Mouse (Mus musculus): ENCODE data around the gene Rwdd1.

The Rwdd1 gene

DNA sequence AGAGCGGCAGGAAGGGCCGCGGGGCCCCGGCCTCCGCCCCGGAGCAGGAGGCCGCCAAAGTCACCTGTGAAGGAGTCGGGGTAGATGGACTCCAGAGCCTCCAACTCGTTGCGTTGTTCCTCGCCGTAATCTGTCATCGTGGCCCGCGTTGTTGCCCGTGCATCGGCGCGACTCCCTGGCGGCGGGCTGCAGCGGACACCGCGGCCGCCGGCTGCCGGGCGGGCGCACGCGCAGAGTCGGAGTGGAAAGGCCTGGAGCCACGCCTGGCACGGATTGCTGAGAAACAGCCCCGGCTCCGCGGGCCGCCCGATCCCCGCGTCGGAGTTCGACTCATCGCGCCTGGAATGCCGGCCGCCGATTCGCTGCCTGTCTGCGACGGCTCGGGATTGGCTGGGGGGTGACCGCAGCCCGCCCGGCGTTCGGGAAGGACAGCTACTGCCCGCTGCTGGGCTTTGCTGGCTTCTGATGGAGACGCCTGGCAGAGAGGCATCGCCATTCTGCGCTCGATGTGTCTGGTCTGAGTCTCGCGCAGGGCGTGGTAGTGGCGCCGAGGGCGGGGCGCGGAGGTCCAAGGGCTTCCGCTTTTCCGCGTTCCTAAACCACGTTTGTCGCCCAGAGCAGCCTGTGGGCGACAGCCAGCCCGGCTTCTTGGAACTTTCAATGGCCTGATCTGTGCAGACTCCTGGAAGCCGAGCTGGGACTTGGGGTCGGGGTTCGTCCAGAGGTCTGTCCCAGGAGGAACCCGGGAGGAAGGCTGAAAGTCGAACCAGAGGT, at the start of gene Rwdd1:
Rwdd1 (minus strand) TSS at position 323 of the 774 bp plus-strand sequence.
- in situ Hi-C loops (cut with MboI, MseI) = loop anchor here (5.0 kb wide), 1 partner anchor 278 kb away; the partner anchor contains the start of gene Tspyl4

DNA sequence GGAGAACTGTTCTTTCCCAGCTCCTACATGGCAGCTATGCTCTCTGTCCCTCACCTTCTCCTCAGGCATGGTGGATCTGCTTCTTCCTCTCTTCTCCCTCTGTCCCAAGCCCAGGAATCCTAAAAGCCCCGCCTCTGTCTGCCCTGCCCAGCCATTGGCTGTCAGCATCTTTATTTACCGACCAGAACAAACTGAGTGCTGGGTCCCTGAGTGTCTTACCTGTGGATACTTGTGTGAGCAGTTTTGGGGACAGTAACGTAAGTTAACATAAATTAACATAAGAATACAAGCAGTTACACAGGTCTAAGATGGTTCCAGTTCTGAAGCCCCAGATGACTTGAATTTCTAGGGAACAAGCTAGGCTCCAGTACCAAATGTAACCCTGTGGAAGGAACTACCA, 47.2 kb upstream of the Rwdd1 start:
- in situ Hi-C loops (cut with MboI, MseI) = no loop called here

DNA sequence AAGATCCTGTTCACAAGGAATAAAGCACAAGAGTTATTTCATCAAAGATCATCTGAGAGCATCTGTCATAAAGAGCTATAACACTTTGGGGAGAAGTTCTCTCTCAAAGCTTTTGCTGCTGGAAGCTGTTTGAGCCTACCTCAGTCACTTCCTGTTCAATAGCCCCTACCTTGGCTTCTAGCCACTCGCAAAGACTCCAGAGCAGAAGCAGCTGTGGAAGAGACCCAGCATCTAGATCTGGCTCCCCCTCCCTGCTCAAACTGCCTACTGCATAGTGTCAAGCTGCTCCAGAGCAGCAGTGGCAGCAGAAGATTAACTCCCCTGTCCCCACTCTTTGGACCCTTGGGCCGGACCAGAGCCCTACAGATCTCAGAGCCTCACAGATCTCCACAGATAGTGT, 34.6 kb upstream of the Rwdd1 start:
- in situ Hi-C loops (cut with MboI, MseI) = no loop called here

DNA sequence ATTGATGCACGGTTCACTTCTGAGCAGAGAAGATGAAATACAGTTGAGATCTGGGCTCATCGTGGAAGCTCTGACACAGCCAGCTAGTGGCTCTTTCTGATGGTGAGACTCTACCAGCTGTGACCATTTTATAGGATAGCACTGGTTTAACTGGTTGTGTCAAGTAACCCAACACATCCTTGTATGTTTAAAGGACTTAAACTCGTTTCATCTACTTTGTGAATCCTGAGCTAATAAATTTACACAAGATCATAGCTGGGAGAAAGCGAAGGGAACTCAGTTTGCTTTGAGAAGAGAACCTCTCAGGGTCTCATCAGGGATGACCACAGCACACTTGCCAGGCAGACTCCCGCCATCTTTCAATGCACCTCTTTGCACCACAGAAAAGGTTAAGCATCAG, 24.8 kb upstream of the Rwdd1 start, which contains the start of gene Calhm4:
Calhm4 (minus strand) TSS at position 101 of the 400 bp plus-strand sequence.
- in situ Hi-C loops (cut with MboI, MseI) = loop anchor here (5.0 kb wide), 1 partner anchor 33 kb away; no protein-coding TSS in a partner anchor

DNA sequence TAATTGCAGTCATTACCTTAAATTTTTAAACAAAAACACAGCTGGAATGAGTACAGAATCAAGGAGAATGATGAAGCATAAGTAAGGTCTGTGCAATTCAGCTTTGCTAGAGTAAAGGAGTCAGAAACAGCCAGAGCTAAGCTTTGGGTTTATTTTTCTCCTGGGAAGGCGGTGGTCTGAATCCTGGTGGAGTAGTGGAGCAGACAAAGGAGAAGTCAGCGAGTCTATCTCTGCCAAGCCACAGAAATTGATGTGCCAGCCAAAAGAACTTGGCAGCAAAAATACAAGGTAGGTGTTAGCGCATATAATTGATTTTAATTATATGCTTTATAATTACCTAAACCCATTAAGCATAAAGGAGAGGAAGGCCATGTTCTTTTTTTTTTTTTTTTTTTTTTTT, 18.0 kb upstream of the Rwdd1 start, which contains the start of gene Trappc3l:
Trappc3l (plus strand) TSS at position 197 of the 400 bp plus-strand sequence.
- in situ Hi-C loops (cut with MboI, MseI) = no loop called here

DNA sequence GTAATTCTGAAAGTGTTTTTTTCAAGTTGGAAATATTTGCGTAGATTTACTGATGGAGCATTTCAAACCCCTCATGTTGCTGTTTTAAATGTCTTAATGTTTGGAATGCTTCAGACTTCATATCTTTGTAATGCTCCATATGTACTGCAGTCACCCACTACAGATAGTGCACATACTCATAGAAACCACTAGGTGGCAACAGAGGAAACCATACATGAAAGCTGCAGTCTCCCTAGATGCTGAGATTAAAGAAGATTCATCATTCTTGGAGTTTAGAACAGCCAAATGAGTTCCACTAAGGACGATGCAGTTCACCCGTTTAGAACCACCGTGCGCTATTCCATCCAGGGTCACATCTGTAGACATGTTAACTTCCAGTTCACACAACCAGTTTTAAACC, 17.2 kb upstream of the Rwdd1 start:
- in situ Hi-C loops (cut with MboI, MseI) = no loop called here

DNA sequence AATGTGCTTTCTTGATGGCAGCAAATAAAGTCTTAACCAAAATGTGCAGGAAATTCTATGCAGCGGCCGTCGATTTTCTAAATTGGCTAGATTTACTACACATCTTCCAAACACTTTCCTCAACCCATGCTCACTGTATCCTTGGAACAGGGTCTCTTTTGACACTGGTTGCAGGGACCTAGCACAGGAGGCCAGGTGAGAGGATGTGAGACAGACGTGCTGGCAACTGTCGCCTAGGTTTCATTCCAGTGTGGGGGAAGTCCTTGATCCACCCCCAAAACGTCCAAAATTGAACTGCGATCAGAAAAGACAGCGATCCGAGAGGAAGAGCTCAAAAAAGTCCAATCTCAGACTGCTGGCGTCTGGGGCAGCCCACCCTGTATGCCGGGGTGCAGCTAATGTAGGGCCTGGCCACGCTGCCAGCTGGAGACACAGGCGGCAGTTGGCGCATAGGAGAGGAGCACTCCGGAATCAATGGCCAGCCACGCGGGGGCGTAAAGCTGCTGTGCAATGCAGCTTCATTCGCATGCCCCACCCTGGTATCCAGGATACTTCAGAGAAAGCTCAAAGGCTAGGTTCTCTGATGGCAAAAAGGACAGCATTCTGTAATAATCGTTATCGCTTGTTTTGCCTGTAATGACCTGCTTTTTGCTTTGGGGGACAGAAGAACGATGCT, 14.3 kb upstream of the Rwdd1 start:
- in situ Hi-C loops (cut with MboI, MseI) = no loop called here

DNA sequence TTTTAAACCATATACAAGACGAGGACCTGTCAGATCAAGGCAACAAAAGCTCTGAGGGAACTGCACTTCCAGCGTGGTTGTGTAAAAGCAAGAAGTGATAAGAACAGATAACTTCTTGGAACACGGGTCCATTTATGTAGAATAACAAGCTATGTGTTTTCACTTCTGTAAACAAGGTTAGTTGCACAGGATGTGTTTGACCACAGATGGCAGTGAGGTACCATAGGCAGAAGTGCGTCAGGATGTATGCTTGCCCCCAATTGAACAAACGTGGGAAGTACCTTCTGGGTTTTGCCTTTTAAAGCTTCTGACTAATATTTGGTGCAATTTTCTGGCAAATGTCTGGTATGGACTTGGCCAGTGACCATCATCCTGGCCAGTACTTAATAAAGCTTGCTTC, 10.9 kb upstream of the Rwdd1 start:
- in situ Hi-C loops (cut with MboI, MseI) = no loop called here

DNA sequence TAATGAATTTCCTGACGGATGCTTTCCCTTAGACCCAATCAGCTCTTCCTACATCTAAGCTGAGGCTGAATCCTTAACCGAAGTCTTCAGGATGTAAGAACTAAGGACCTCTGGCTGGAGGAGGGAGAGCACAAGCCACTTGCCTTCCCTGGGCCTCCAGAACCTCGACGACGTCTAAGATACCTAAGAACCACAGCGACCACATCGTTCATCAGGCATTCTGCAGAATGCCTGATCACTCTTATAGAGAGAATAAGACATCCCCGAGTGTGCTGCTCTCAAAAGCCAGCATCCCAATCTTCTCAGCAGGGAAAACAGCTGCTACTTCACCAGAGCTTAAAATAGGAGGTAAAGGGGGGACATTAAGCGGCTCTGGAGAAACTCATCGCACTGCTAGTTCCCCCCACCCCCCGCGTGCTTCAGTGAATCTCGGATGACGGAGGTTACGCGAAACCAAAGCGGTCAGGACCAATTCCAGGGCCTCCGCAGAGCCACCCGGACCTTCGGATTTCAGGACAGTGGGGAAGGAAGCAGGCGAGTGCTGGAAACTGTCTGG, 600 bp downstream of the Rwdd1 start:
- in situ Hi-C loops (cut with MboI, MseI) = loop anchor here (5.0 kb wide), 1 partner anchor 278 kb away; the partner anchor contains the start of gene Tspyl4

DNA sequence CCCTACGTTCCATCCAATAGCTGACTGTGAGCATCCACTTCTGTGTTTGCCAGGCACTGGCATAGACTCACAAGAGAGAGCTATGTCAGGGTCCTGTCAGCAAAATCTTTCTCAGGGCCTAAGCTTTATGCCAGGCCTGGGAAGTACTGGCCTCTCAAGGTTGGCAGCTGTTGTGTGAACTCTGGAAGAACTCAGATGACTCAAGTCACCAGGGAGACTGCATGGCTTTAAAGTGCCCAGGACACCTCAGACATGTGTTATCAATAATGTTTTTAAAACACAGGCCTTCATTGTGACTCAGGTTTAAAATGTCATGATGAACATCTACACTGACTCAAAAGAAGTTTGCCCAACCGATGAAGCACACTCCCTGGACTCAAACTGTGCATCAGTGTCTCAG, 6.2 kb downstream of the Rwdd1 start:
- in situ Hi-C loops (cut with MboI, MseI) = no loop called here

DNA sequence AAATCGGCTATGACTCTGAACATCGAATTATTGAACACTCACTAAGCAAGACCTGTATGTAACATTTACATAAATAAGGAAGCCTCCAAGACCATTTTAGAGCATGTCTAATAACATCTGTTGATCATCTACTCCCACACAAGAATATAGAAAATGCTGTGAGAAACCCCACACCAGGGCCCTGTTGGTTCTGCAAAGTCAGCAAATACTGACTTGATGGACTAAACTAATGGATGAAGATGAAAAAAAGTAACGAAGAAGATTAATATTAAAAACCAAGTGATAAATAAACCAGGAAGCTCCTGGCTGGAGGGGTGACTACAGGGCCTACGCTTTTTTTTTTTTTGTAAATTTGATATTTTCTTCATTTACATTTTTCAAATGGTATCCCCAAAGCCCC, 6.8 kb downstream of the Rwdd1 start:
- in situ Hi-C loops (cut with MboI, MseI) = no loop called here

DNA sequence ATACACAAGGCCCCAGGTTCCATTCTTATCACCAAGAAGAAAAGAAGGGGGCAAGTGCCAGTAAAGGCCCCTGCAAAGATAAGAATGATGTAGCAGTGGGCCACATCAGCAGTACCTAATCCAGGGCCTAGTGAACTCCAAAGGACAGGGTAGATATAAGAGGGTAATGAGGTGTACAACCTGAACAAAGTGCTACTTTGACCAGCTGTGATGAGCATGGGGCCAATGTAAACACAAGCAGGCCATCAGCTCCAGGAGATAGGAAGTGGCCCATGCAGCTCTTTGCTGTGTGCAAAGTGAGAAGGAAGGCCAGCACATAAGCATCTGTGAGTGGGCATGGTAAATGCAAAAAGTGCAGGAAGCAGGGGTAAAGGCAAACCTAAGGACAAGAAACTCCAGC, 21.0 kb downstream of the Rwdd1 start:
- in situ Hi-C loops (cut with MboI, MseI) = loop anchor here (5.0 kb wide), 1 partner anchor 61 kb away; no protein-coding TSS in a partner anchor

DNA sequence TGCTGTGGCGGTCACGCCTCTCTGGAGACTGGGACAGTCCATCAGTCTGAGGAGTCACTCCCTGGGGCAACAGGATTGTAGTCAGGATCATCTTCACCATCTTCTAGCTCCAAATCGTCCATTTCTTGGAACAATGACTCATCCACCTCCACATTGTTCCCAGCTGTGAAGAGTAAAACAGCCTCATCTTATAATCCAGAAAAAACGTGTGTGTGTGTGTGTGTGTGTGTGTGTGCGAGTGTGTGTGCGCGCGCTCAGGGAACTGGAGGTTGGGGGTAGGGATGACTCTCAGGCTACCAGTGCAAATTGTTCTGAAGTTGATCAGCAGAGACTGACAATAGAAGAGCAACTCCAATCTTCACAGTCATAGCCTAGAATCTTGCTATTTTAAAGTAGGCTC, 22.7 kb downstream of the Rwdd1 start:
- in situ Hi-C loops (cut with MboI, MseI) = loop anchor here (5.0 kb wide), 1 partner anchor 59 kb away; no protein-coding TSS in a partner anchor

DNA sequence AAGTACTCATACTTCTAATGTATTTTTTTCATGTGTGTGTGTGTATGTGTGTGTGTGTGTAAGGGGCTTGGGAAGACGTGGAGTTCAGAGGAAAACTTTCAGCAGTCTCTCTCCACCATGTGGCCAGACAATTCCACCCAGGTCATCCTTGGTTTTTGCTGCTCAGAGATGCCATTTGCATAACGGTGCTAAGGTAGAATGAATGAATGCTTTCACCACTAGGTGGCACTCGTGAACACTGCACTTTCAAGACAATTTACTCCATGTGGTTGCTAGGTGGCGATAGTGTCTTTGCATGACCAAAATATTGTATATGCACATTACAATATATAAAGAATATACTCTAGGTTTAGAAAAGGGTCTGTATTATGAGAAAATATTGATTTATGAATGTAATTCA, 32.7 kb downstream of the Rwdd1 start:
- in situ Hi-C loops (cut with MboI, MseI) = no loop called here

DNA sequence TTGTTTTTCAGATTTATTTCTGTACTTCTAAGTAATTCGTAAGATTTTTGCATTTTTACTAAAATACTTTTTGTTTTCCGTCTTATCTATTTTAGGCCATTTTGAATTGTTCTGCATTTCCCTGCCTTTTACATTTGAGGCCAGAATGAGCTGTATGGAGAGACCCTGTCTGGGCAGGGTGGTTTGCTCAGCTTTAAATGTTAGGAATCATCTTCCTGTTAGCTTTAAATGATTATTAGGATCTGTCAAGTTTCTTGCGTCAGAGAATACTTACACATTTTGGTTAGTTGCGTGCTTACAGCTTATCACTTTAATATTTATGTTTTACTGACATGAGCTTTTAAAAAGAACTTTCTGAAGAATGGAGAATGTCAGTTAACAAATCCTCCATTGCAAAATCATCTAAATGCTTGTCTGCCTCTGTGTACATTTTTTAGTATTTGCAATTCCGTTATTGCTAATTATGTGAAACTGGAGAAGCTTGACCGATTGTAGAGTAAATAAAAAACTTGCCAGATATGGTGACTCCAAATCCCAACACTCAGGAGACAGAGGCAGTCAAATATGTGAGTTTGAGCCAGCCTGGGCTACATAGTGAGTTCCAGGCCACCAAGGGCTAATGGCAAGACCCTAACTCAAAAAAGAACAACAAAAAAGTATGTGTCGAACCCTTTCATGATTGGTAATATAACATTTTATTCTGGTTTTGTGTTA, 44.5 kb downstream of the Rwdd1 start:
- in situ Hi-C loops (cut with MboI, MseI) = no loop called here

DNA sequence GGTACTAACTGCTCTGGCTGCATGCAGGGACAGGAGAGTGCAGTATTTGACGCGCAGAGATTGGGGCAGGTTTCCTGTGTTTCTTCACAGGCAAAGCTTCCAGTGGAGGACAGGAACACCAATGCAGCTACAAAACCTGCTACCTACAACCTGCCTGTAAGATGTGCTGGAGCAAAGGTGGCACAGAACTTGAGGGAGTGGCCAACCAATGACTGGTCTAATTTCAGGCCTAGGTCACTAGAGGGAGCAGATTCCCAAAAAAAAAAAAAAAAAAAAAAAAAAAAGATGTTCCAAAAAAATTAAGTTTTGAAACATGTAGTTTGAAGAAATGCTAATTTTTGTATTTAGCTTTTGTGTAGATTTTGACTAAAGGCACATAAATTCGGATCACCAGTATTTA, 66.9 kb downstream of the Rwdd1 start:
- in situ Hi-C loops (cut with MboI, MseI) = no loop called here

DNA sequence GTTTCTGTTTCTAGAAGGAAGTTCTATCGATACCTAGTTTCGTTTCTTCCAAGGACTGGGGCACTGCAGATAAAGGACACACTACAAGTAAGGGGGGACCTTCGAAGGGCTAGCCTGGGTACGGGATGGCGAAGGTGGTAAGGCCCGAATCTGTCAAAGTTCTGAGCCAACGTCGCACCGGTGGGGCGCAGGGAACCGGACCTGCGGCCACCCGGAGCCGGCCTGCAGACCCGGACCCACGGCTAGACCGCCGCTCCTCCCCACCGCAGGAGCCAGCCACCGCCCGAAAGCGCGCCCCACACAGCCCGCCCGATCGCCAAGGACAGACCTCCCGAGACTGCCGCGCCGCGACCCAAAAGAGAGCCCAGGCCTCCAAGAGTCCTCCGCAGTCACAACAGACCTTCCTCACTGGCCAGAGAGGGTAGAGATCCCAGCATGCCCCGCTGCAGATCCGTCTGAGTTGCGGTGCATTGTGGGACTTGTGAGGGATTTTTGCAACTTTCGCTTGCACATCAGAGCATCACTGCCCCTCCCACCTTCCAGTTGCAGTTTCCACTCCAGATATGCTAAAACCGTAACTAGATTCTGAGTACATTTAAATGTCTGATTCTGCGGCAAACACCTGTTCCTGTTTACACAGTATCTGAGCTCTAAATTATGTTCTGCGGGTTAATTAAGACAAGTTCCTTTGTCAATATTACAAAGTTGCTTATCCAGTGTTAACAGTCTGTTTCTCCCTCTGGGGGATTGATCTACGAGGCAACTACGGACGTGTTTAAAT, 68.4 kb downstream of the Rwdd1 start, which contains the start of gene Zup1:
Zup1 (minus strand) TSS at position 467 of the 781 bp plus-strand sequence.
- in situ Hi-C loops (cut with MboI, MseI) = no loop called here
